Mouse (Mus musculus) stomach, embryonic 14.5 days (tissue): ENCODE results near the gene Git1. TPM values are rescaled to one million over a fixed set of nuclear protein-coding genes. Genes with fewer than 3 reads are reported as not detected.

Experiments
- ATAC-seq: fragments of 200-750 bp; cut with Nextera tagmentation; 2 replicates; pipeline ENCODE4 v1.8.0; 2017; ENCODE audit warnings: low read depth, moderate TSS enrichment; ENCODE audit not compliant: insufficient number of reproducible peaks, insufficient read depth, low FRiP score
- H3K27ac ChIP-seq: fragments of 300-500 bp; sonication (generic); 2 replicates; pipeline ENCODE4 v1.5.1; 2014; ENCODE audit warnings: mild to moderate bottlenecking, low read length, moderate library complexity, mixed read lengths
- H3K27me3 ChIP-seq: fragments of 300-500 bp; sonication (generic); 2 replicates; pipeline ENCODE4 v1.6.1; 2014; ENCODE audit warnings: low read length, control low read depth, mixed read lengths; ENCODE audit not compliant: control insufficient read depth, insufficient read depth
- H3K36me3 ChIP-seq: fragments of 300-500 bp; sonication (generic); 2 replicates; pipeline ENCODE4 v1.6.1; 2014; ENCODE audit warnings: mild to moderate bottlenecking, control low read depth, low read length, moderate library complexity, mixed read lengths; ENCODE audit not compliant: control insufficient read depth, insufficient read depth
- H3K4me1 ChIP-seq: fragments of 300-500 bp; sonication (generic); 2 replicates; pipeline ENCODE4 v1.6.1; 2014; ENCODE audit warnings: low read length, control low read depth, mixed read lengths; ENCODE audit not compliant: control insufficient read depth, insufficient read depth
- H3K4me2 ChIP-seq: fragments of 300-500 bp; sonication (generic); replicated peaks from 2 replicates; pipeline ENCODE4 v1.6.1; 2014; ENCODE audit warnings: low read depth, low read length, control low read depth
- H3K4me3 ChIP-seq: fragments of 300-500 bp; sonication (generic); 2 replicates; pipeline ENCODE4 v1.5.1; 2014; ENCODE audit warnings: low read depth, low read length, control low read depth
- H3K9ac ChIP-seq: fragments of 300-500 bp; sonication (generic); replicated peaks from 2 replicates; pipeline ENCODE4 v1.6.1; 2014; ENCODE audit warnings: low read depth, mild to moderate bottlenecking, control low read depth, low read length, moderate library complexity, mixed read lengths
- H3K9me3 ChIP-seq: fragments of 300-500 bp; sonication (generic); 2 replicates; pipeline ENCODE4 v1.6.1; 2016; ENCODE audit warnings: low read depth, low read length, control low read depth; ENCODE audit not compliant: control insufficient read depth
- WGBS: fragments of 180-500 bp; shearing (Covaris S2); extraction: QIAGEN DNeasy Blood & Tissue Kit; methylation state at CpG from one replicate; pipeline ENCODE4 v1.1.7; 2014; 5-methylcytosine and 5-hydroxymethylcytosine counted together
- polyA plus RNA-seq: library from polyadenylated mRNA; unstranded; fragments of >200 nt; fragmentation: Nextera tagmentation; extraction: Ambion mirVana; gene quantifications from 2 replicates; pipeline ENCODE4 v1.2.1, GENCODE M21; 2014

Gene Git1
- polyA plus RNA-seq, 1 experiment from 2014 or later: 18.1 TPM

DNA sequence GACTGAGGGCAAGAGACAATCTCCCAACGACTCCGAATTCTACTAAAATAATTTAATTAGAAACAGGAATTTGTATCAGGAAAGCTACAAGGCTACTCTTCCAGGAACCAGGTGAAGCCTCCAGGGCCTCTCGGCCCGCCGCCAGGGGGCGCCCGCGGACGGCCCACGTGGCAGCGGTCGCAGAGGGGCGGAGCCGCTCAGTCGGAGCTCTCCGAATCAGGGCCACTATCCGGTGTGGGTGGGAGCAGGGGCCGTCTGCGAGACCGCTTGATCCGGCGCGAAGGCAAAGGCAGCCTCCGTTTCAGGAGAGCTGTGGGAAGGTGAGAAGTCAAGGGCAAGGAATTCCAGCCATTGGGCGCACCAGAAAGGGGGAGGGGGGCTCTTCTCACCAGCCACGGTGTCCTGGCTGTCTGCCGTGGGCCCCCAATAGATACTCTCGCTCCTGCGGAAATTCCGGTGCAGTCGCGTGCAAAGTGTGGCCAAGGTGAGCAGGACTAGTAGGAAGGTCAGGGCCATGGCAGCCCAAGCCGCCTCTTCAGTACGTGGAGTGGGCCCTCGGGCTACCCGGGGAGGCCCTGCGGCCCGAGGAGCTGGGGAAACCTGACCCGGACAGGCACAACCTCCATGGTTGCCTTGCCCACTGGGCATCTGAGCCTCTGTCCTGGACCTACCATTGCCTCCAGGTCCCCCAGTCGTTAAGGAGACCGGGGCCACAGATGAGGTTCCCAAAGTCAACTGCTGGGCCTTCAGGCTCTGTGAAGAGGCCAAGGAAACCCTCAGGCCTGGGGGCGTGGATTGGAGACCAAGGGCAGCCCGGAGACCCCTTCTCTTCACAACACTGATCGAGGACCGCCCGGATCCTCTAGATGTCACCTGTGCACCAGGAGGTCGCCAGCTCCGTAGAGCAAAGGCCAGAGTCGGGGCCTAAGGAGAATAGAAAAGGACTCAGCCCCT lies 15.0 kb downstream of the Git1 start:
- peak overlapping the region; percentile 18; the same call in 1 of the 2 replicates for H3K9ac ChIP-seq
- peak overlapping the region; percentile 12 for H3K4me3 ChIP-seq
- WGBS: 20% methylated on average over 49 of the region's 49 CpGs
- H3K4me2 ChIP-seq: peak overlapping the region; percentile 50
- peaks cover 39% of the 10 kb centered on the region for H3K36me3 ChIP-seq
- H3K4me1 ChIP-seq: peaks cover 7% of the 10 kb centered on the region; the same call in 1 of the 2 replicates
- H3K27me3 ChIP-seq: no peaks in the 10 kb centered on the region
- H3K27ac ChIP-seq: no peak overlapping the region
- peak; percentile 60; the same call in 1 of the 2 replicates for ATAC-seq
- no peaks in the 10 kb centered on the region for H3K9me3 ChIP-seq

GRCm38 (mm10) chr11:77511336-77511735 lies 18.0 kb downstream of the Git1 start:
- Histone ChIP-seq H3K9ac (no peak overlapping the region), H3K27me3 (peaks cover 4% of the 10 kb centered on the region; the same call in 1 of the 2 replicates), H3K4me2 (no peak overlapping the region), H3K9me3 (no peaks in the 10 kb centered on the region), H3K4me3 (no peak overlapping the region), H3K36me3 (peaks cover 14% of the 10 kb centered on the region), H3K27ac (no peak overlapping the region), H3K4me1 (peaks cover 27% of the 10 kb centered on the region)
- no peak for ATAC-seq
- whole genome bisulfite sequencing: 78% methylated on average over 5 of the region's 5 CpGs

DNA sequence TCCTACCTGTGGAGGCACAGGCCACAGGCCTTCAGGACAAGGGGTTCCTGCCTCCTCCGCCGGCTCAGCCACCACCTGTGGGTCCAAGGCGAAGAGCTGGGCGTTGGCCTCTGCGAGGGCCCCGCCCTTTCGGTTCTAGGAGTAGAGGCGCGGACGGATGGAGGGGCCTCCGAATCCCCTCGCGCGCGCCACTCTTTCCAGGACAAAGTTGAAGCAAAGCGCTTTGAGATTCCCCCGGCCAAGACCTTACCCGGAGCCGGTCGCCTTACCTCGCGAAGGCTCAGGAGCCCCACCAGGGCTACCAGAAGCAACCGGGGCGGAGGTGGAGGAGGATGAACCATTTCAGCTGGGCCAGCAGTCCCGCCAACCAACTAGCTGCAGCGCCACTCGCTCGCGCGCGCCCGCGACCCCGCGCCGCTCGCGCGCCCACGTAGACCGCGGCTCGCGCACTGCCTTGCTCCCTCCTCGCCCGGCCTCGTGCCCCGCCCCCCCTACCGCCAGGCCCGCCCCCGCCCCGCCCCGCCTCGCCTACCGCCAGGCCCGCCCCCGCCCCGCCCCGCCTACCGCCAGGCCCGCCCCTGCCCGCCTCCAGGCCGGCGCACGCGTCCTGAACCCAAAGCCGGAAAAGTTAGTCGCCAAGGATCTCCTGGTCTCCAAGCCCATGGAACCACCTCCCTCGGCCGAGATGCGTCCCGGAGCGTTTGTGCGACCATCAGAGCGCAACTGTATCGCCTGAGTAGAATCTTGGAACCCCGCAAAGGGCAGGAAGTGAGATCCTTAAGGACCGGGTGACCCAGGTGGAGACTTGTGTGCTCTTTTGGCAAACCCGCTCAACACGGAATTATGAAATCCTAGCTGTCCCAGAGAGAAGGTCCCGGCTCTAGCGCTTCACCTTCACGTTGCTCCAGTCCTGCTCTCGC lies 19.8 kb downstream of the Git1 start:
- H3K27me3 ChIP-seq: peaks cover 5% of the 10 kb centered on the region; the same call in 1 of the 2 replicates
- H3K9me3 ChIP-seq: no peaks in the 10 kb centered on the region
- peak overlapping the region; percentile 35; the same call in 1 of the 2 replicates for H3K27ac ChIP-seq
- ATAC-seq: peak; percentile 68
- H3K36me3 ChIP-seq: no peaks in the 10 kb centered on the region
- peak overlapping the region; percentile 65 for H3K4me3 ChIP-seq
- peaks cover 27% of the 10 kb centered on the region for H3K4me1 ChIP-seq
- H3K9ac ChIP-seq: peak overlapping the region; percentile 60
- peak overlapping the region; percentile 98 for H3K4me2 ChIP-seq
- WGBS: under 1% methylated on average over 66 of the region's 84 CpGs

DNA sequence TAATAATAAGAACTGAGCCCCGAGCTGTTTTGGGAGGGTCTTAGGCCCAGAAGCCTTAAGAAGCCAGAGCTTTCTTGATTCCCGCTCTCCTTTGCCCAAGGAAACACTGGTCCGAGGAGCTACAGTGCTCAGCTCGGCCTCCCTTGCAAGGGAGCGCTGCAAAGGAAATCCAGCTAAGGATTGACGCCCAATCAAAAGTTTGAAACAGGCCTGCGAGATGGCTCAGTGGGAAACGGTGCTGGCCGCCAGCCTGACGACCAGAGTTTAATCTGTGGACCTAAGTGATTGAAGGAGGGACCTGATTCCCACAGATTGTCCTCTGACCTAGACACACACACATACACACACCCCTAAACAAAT lies 20.4 kb downstream of the Git1 start:
- WGBS: 13% methylated on average over 10 of the region's 10 CpGs
- peak overlapping the region; percentile 10; the same call in 1 of the 2 replicates for H3K27ac ChIP-seq
- H3K9ac ChIP-seq: peak overlapping the region; percentile 30; the same call in 1 of the 2 replicates

GRCm38 (mm10) chr11:77514281-77514831 lies 21.0 kb downstream of the Git1 start:
- no peak for ATAC-seq
- peak overlapping the region; percentile 47 for H3K4me3 ChIP-seq
- no peaks in the 10 kb centered on the region for H3K9me3 ChIP-seq
- H3K9ac ChIP-seq: no peak overlapping the region; the same call in 1 of the 2 replicates
- H3K4me2 ChIP-seq: peak overlapping the region; percentile 98
- H3K27me3 ChIP-seq: peaks cover 5% of the 10 kb centered on the region; the same call in 1 of the 2 replicates
- H3K36me3 ChIP-seq: no peaks in the 10 kb centered on the region
- WGBS: 14% methylated on average over 19 of the region's 19 CpGs
- peak overlapping the region; percentile 10; the same call in 1 of the 2 replicates for H3K27ac ChIP-seq
- H3K4me1 ChIP-seq: peaks cover 23% of the 10 kb centered on the region

More for the DNA sequence above, 20.4 kb downstream of the Git1 start:
- Histone ChIP-seq H3K4me1 (peaks cover 23% of the 10 kb centered on the region), H3K27me3 (peaks cover 5% of the 10 kb centered on the region; the same call in 1 of the 2 replicates), H3K9me3 (no peaks in the 10 kb centered on the region), H3K4me3 (peak overlapping the region; percentile 65), H3K4me2 (peak overlapping the region; percentile 98), H3K36me3 (no peaks in the 10 kb centered on the region)
- no peak for ATAC-seq

- WGBS: under 1% methylated on average over 70 of the region's 72 CpGs
- Histone ChIP-seq H3K27ac (peak within 1 kb of the TSS; percentile 10; the same call in 1 of the 2 replicates), H3K4me2 (peak within 1 kb of the TSS; percentile 98), H3K36me3 (no peaks in the 10 kb centered on the region), H3K4me3 (peak within 1 kb of the TSS; percentile 65), H3K9me3 (no peaks in the 10 kb centered on the region), H3K9ac (no peak within 1 kb of the TSS; the same call in 1 of the 2 replicates), H3K27me3 (peaks cover 5% of the 10 kb centered on the region; the same call in 1 of the 2 replicates), H3K4me1 (peaks cover 23% of the 10 kb centered on the region)
- ATAC-seq: peak; percentile 31
These were observed 21.7 kb downstream of the Git1 start, which contains the start of gene Abhd15 for GRCm38 (mm10) chr11:77514832-77515636. Gene Abhd15, plus strand, starts transcription at chr11:77515121.
